ENCODE assay signal across 15 mouse cellular contexts in genomic region chr4:58271504-58272162, GRCm38 (mm10). TPM values are rescaled to one million over a fixed set of nuclear protein-coding genes. Genes with fewer than 3 reads are reported as not detected.
A peak's percentile ranks its signal among the peaks of the same experiment; 100 is the strongest.
DNase-seq lines count a peak whose midpoint lies in the region; ATAC-seq and TF ChIP-seq lines count a peak whose summit lies in the region.
"Had no signal": no experiment of that assay in that cellular context is flagged by ENCODE, and none has a peak within 500 bp of the region (broad histone marks: within the 10 kb centered on the region; RNA-seq: fewer than 3 reads in every experiment).

No protein-coding gene starts in this region.

- H3K27ac ChIP-seq in lung, postnatal 0 days (ENCODE audit: low read length): no peak overlapping the region
- peak overlapping the region; percentile 71 for H3K27ac ChIP-seq in embryonic facial prominence, embryonic 14.5 days (replicated peaks; ENCODE audit: low read depth, low read length)
- peak overlapping the region; percentile 82 for H3K27ac ChIP-seq in stomach, embryonic 14.5 days (ENCODE audit: low read length)
- H3K27ac ChIP-seq: heart, embryonic 10.5 days; hindbrain, embryonic 15.5 days; neural tube, embryonic 12.5 days had no signal

- DNase-seq in heart, adult 9 months (ENCODE audit: low spot score in 2 of 2): peak; percentile 18 to 32
- DNase-seq in heart, postnatal 4 days: no peak
- DNase-seq in lung, postnatal 0 days (ENCODE audit: low spot score): peak; percentile 56
- DNase-seq in lung, postnatal 14 days: no peak
- peak; percentile 84 for DNase-seq in embryonic facial prominence, embryonic 14.5 days (ENCODE audit: low spot score)
- DNase-seq in thymus, postnatal 10 days (ENCODE audit: low spot score in 2 of 2): no peak
- DNase-seq: forebrain, postnatal 0 days; right cerebral cortex, postnatal 4 days; thymus, postnatal 14 days had no signal

- H3K4me3 ChIP-seq in lung, postnatal 0 days (ENCODE audit: low read depth, low read length): no peak overlapping the region
- no peak overlapping the region for H3K4me3 ChIP-seq in embryonic facial prominence, embryonic 14.5 days (ENCODE audit: low read depth, low read length)
- no peak overlapping the region for H3K4me3 ChIP-seq in stomach, embryonic 14.5 days (ENCODE audit: low read depth, low read length)
- H3K4me3 ChIP-seq: heart, embryonic 10.5 days; hindbrain, embryonic 15.5 days; neural tube, embryonic 12.5 days had no signal

- WGBS in lung, postnatal 0 days: 37% methylated on average over 10 of the region's 10 CpGs
- WGBS in embryonic facial prominence, embryonic 14.5 days: 28% methylated on average over 10 of the region's 10 CpGs
- WGBS in stomach, embryonic 14.5 days: 26% methylated on average over 10 of the region's 10 CpGs

- peak; percentile 65 for ATAC-seq in lung, postnatal 0 days
- ATAC-seq in embryonic facial prominence, embryonic 14.5 days (ENCODE audit: low read depth): peak; percentile 47; the same call in 1 of the 2 replicates
- peak; percentile 71 for ATAC-seq in stomach, embryonic 14.5 days (ENCODE audit: insufficient number of reproducible peaks, insufficient read depth, low FRiP score, low read depth)
- no peak for ATAC-seq in erythroblast, adult 5-6 weeks (replicated peaks; ENCODE audit: low FRiP score, poor library complexity, severe bottlenecking)
- ATAC-seq: forebrain, postnatal 0 days had no signal

- no peaks in the 10 kb centered on the region for H3K36me3 ChIP-seq in lung, postnatal 0 days (ENCODE audit: insufficient read depth, low read length)
- H3K36me3 ChIP-seq in embryonic facial prominence, embryonic 14.5 days (ENCODE audit: control insufficient read depth, insufficient read depth, low read length): no peaks in the 10 kb centered on the region
- no peaks in the 10 kb centered on the region for H3K36me3 ChIP-seq in stomach, embryonic 14.5 days (ENCODE audit: control insufficient read depth, insufficient read depth, low read length)
- H3K36me3 ChIP-seq: heart, embryonic 10.5 days; hindbrain, embryonic 15.5 days; neural tube, embryonic 12.5 days had no signal

- TF ChIP-seq CTCF in lung, postnatal 0 days (IDR thresholded peaks at IDR 0.05): no peak

- no peaks in the 10 kb centered on the region for H3K27me3 ChIP-seq in lung, postnatal 0 days (replicated peaks; ENCODE audit: insufficient read depth, low read length)
- no peaks in the 10 kb centered on the region for H3K27me3 ChIP-seq in embryonic facial prominence, embryonic 14.5 days (replicated peaks; ENCODE audit: control insufficient read depth, insufficient read depth, low read length)
- no peaks in the 10 kb centered on the region for H3K27me3 ChIP-seq in stomach, embryonic 14.5 days (ENCODE audit: control insufficient read depth, insufficient read depth, low read length)
- H3K27me3 ChIP-seq: hindbrain, embryonic 15.5 days; neural tube, embryonic 12.5 days had no signal

- 0 out of 2 replicates have a peak, but pooled peaks have one; percentile 29 for TF ChIP-seq EP300 in lung, postnatal 0 days (IDR thresholded peaks at IDR 0.05)

- H3K9me3 ChIP-seq in lung, postnatal 0 days (ENCODE audit: low read length): no peaks in the 10 kb centered on the region
- no peaks in the 10 kb centered on the region for H3K9me3 ChIP-seq in embryonic facial prominence, embryonic 14.5 days (ENCODE audit: control insufficient read depth, low read length)
- H3K9me3 ChIP-seq in stomach, embryonic 14.5 days (ENCODE audit: control insufficient read depth, low read depth, low read length): no peaks in the 10 kb centered on the region
- H3K9me3 ChIP-seq: heart, embryonic 10.5 days; hindbrain, embryonic 15.5 days; neural tube, embryonic 12.5 days had no signal

- H3K4me1 ChIP-seq in lung, postnatal 0 days (ENCODE audit: insufficient read depth, low read depth, low read length): no peaks in the 10 kb centered on the region
- H3K4me1 ChIP-seq in embryonic facial prominence, embryonic 14.5 days (ENCODE audit: control insufficient read depth, insufficient read depth, low read length): peaks cover 18% of the 10 kb centered on the region
- peaks cover 9% of the 10 kb centered on the region for H3K4me1 ChIP-seq in stomach, embryonic 14.5 days (ENCODE audit: control insufficient read depth, insufficient read depth, low read length)
- H3K4me1 ChIP-seq: heart, embryonic 10.5 days; hindbrain, embryonic 15.5 days; neural tube, embryonic 12.5 days had no signal

- no peak overlapping the region for H3K9ac ChIP-seq in lung, postnatal 0 days (replicated peaks; ENCODE audit: low read depth)
- no peak overlapping the region for H3K9ac ChIP-seq in embryonic facial prominence, embryonic 14.5 days (ENCODE audit: low read depth, low read length)
- H3K9ac ChIP-seq in stomach, embryonic 14.5 days (replicated peaks; ENCODE audit: low read depth, low read length): no peak overlapping the region
- H3K9ac ChIP-seq: forebrain, postnatal 0 days; hindbrain, embryonic 15.5 days; neural tube, embryonic 12.5 days had no signal

- H3K4me2 ChIP-seq in lung, postnatal 0 days (replicated peaks; ENCODE audit: low read depth, low read length): no peak overlapping the region
- H3K4me2 ChIP-seq in embryonic facial prominence, embryonic 14.5 days (ENCODE audit: low read depth, low read length): no peak overlapping the region
- no peak overlapping the region for H3K4me2 ChIP-seq in stomach, embryonic 14.5 days (replicated peaks; ENCODE audit: low read depth, low read length)
- H3K4me2 ChIP-seq: hindbrain, embryonic 15.5 days; neural tube, embryonic 12.5 days had no signal

RNA-seq across cellular contexts. Expression of gene Musk, which starts 14.1 kb away (rescaled TPM):
- total RNA-seq in heart, postnatal 4 days (2021): under 1 TPM; 0.38 to 0.47 TPM
- not detected in 2 replicates for polyA plus RNA-seq in lung, postnatal 0 days (2015; fragmentation: Nextera tagmentation; extraction: Ambion mirVana)
- 11.8 and 12.9 TPM in 2 replicates for polyA plus RNA-seq in embryonic facial prominence, embryonic 14.5 days (2014; fragmentation: Nextera tagmentation; extraction: Ambion mirVana)
- polyA plus RNA-seq in stomach, embryonic 14.5 days (2014; fragmentation: Nextera tagmentation; extraction: Ambion mirVana): 0.39 and 0.68 TPM in 2 replicates
- not detected in 2 replicates for total RNA-seq in erythroblast, adult 5-6 weeks (2015; ENCODE audit: low replicate concordance)
- total RNA-seq in erythroblast, adult 5-6 weeks (2017; ENCODE audit: low replicate concordance): not detected in 2 replicates
- total RNA-seq: megakaryocyte-erythroid progenitor cell, adult 5-6 weeks had no signal
- polyA plus RNA-seq: heart, embryonic 10.5 days had no signal

Comparison
In these comparisons a context has a peak if more than half of its experiments do, and no peak if none do; other contexts are left out.
1. DNase-seq: peak in heart, adult 9 months (2 of 2), lung, postnatal 0 days (single experiment) and embryonic facial prominence, embryonic 14.5 days (single experiment); none in heart, postnatal 4 days (single experiment), lung, postnatal 14 days (single experiment) and thymus, postnatal 10 days (0 of 2).